Mouse (Mus musculus) limb, embryonic 10.5 days (tissue): ENCODE measurements around the gene Tmem178. TPM values are rescaled to one million over a fixed set of nuclear protein-coding genes. Genes with fewer than 3 reads are reported as not detected.

Experiments used
- DNase-seq: peaks from one replicate; pipeline ENCODE4 v3.0.0-alpha.2; 2017; ENCODE audit warnings: low spot score
- H3K27ac ChIP-seq: fragments of 300-500 bp; sonication (generic); 2 replicates; pipeline ENCODE4 v1.5.1; 2016; ENCODE audit warnings: mild to moderate bottlenecking
- H3K27me3 ChIP-seq: fragments of 300-500 bp; sonication (generic); 2 replicates; pipeline ENCODE4 v1.6.1; 2016; ENCODE audit warnings: low read depth, mild to moderate bottlenecking; ENCODE audit not compliant: poor library complexity, severe bottlenecking
- H3K36me3 ChIP-seq: fragments of 300-500 bp; sonication (generic); 2 replicates; pipeline ENCODE4 v1.6.1; 2016; ENCODE audit warnings: mild to moderate bottlenecking, moderate library complexity
- H3K4me1 ChIP-seq: fragments of 300-500 bp; sonication (generic); 2 replicates; pipeline ENCODE4 v1.6.1; 2016
- H3K4me3 ChIP-seq: fragments of 300-500 bp; sonication (generic); 2 replicates; pipeline ENCODE4 v1.5.1; 2016; ENCODE audit warnings: mild to moderate bottlenecking, moderate library complexity
- H3K9me3 ChIP-seq: fragments of 300-500 bp; sonication (generic); replicated peaks from 2 replicates; pipeline ENCODE4 v1.6.1; 2016; ENCODE audit warnings: mild to moderate bottlenecking
- WGBS: fragments of 180-500 bp; shearing (Covaris S2); methylation state at CpG from one replicate; pipeline ENCODE4 v1.1.7; 2016; 5-methylcytosine and 5-hydroxymethylcytosine counted together
- polyA plus RNA-seq: library from polyadenylated mRNA; unstranded; fragments of >200 nt; fragmentation: Nextera tagmentation; extraction: Ambion mirVana; gene quantifications from 2 replicates; pipeline ENCODE4 v1.2.1, GENCODE M21; 2016

Gene Tmem178
- polyA plus RNA-seq, 1 experiment from 2014 or later, result 5.5 TPM

GRCm38 (mm10) chr17:81047930-81048564, 103.6 kb downstream of the Tmem178 start:
- DNase-seq, result no peak
- Histone ChIP-seq H3K4me1 (peaks cover 8% of the 10 kb centered on the region), H3K36me3 (peaks cover 65% of the 10 kb centered on the region), H3K4me3 (no peak overlapping the region), H3K27me3 (no peaks in the 10 kb centered on the region), H3K27ac (no peak overlapping the region), H3K9me3 (no peaks in the 10 kb centered on the region)
- 73% methylated on average over 7 of the region's 7 CpGs for WGBS

Other genes starting within 250 kb of the Tmem178 start
- gene Map4k3, start 216.1 kb upstream of the Tmem178 start, polyA plus RNA-seq, result 19.3 and 25.3 TPM in 2 replicates
- 13.6 and 15.3 TPM in 2 replicates for gene Thumpd2, start 120.5 kb downstream of the Tmem178 start, polyA plus RNA-seq